Mouse (Mus musculus): ENCODE data around the gene Bcar1.

- TF ChIP-seq CTCF (IDR thresholded peaks at IDR 0.05) (no peak), EP300 (IDR thresholded peaks at IDR 0.05; ENCODE audit: insufficient read depth, low read depth, low read length) (no peak), POLR2A (IDR thresholded peaks at IDR 0.05; ENCODE audit: insufficient read depth, low read depth, low read length) (no peak)
Measured at GRCm38 (mm10) chr8:111731231-111731977, 12.2 kb downstream of the Bcar1 start.
